ENCODE assay signal across 8 mouse cellular contexts in the genomic region with DNA sequence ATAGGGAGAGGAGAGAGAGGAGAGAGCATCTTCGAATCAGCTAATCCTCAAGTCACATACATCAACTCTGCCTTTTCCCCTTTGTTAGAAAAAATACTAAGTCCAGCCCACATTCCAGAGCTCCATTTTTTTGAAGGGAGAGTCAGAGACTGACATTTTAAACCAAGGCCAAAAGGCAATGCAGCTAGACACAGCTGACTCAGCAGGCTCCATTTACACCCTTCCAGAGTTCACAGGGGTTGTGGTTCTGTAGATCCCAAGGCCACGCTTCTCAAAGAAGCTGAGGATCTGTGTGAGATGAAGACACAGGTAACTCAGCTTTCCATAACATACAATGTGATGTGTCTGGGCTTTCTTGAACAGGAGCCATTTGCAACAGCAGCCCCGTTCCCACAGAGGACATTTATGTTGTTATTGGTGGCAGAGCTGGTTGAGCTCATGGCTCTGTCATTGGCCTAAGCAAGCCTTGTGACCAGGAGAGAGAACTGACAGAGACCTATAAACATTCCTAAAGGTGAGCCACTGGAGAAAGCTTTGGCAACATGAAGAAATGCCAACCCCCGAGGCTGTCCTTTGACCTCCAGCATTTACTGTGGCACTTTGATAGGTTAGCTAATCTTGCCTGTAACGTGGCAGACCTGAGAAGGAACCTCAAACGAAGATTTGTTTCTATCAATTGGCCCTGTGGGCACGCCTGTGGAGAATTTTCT. TPM values are rescaled to one million over a fixed set of nuclear protein-coding genes. Genes with fewer than 3 reads are reported as not detected.
DNase-seq lines count a peak whose midpoint lies in the region; ATAC-seq and TF ChIP-seq lines count a peak whose summit lies in the region.

No protein-coding gene starts in this region.

- peak overlapping the region; percentile 54 for H3K4me2 ChIP-seq in lung, postnatal 0 days (replicated peaks; ENCODE audit: low read depth, low read length)

- H3K27ac ChIP-seq in lung, postnatal 0 days (ENCODE audit: low read length): peak overlapping the region; percentile 87

- TF ChIP-seq POLR2A in lung, adult 2 months (IDR thresholded peaks at IDR 0.05; ENCODE audit: borderline replicate concordance, extremely low read depth, low read depth, low read length): no peak

- no peaks in the 10 kb centered on the region for H3K27me3 ChIP-seq in lung, postnatal 0 days (replicated peaks; ENCODE audit: insufficient read depth, low read length)

- H3K36me3 ChIP-seq in lung, postnatal 0 days (ENCODE audit: insufficient read depth, low read length): no peaks in the 10 kb centered on the region

- peak overlapping the region; percentile 47 for H3K4me3 ChIP-seq in lung, adult 2 months (replicated peaks; ENCODE audit: extremely low read depth, low read depth, low read length)
- peak overlapping the region; percentile 52 for H3K4me3 ChIP-seq in lung, postnatal 0 days (ENCODE audit: low read depth, low read length)

- H3K9me3 ChIP-seq in lung, postnatal 0 days (ENCODE audit: low read length): no peaks in the 10 kb centered on the region

- TF ChIP-seq EP300 in lung, postnatal 0 days (IDR thresholded peaks at IDR 0.05): no peak

- WGBS in lung, adult 2 months: 66% methylated on average over 7 of the region's 7 CpGs
- WGBS in lung, postnatal 0 days: 63% methylated on average over 7 of the region's 7 CpGs

- H3K9ac ChIP-seq in lung, postnatal 0 days (replicated peaks; ENCODE audit: low read depth): peak overlapping the region; percentile 51

- peaks cover 5% of the 10 kb centered on the region for H3K4me1 ChIP-seq in lung, adult 2 months (ENCODE audit: control insufficient read depth, insufficient read depth, low read length)
- no peaks in the 10 kb centered on the region for H3K4me1 ChIP-seq in lung, postnatal 0 days (ENCODE audit: insufficient read depth, low read depth, low read length)

- ATAC-seq in lung, postnatal 0 days: peak; percentile 57
- ATAC-seq in granulocyte monocyte progenitor cell, adult 5-6 weeks (replicated peaks; ENCODE audit: poor library complexity, severe bottlenecking): no peak

- peak; percentile 37 for DNase-seq in lung, adult 2 months
- no peak for DNase-seq in lung, adult 18-20 months
- peak; percentile 67 for DNase-seq in fibroblast of lung, adult 2 months (ENCODE audit: low read depth)
- peak; percentile 64 for DNase-seq in kidney, adult 11 months
- no peak for DNase-seq in lung, postnatal 0 days (ENCODE audit: low spot score)
- DNase-seq in right cerebral cortex, postnatal 4 days: no peak
- DNase-seq in cerebellum, postnatal 14 days: no peak

- TF ChIP-seq CTCF in lung, adult 2 months (IDR thresholded peaks at IDR 0.05; ENCODE audit: insufficient read depth, low read length): no peak
- TF ChIP-seq CTCF in lung, postnatal 0 days (IDR thresholded peaks at IDR 0.05): no peak

RNA-seq across cellular contexts. Expression of a gene that starts 17.0 kb away (rescaled TPM):
- 48.7 and 50.6 TPM in 2 replicates for polyA plus RNA-seq in lung, adult 2 months (2012; rRNA removed)
- polyA plus RNA-seq in lung, postnatal 0 days (2015; fragmentation: Nextera tagmentation; extraction: Ambion mirVana): 37.4 and 41.6 TPM in 2 replicates
- total RNA-seq in granulocyte monocyte progenitor cell, adult 5-6 weeks (2014; fragmentation: Nextera tagmentation): 11.1 and 19.4 TPM in 2 replicates
- 12.9 and 16.2 TPM in 2 replicates for total RNA-seq in granulocyte monocyte progenitor cell, adult 5-6 weeks (2017)

RNA-seq across cellular contexts. Expression of a gene that starts 40.2 kb away (rescaled TPM):
- polyA plus RNA-seq in lung, adult 2 months (2012; rRNA removed): 26.2 and 41.4 TPM in 2 replicates
- 56.9 and 57.5 TPM in 2 replicates for polyA plus RNA-seq in lung, postnatal 0 days (2015; fragmentation: Nextera tagmentation; extraction: Ambion mirVana)
- total RNA-seq in granulocyte monocyte progenitor cell, adult 5-6 weeks (2014; fragmentation: Nextera tagmentation): 37.3 and 42.0 TPM in 2 replicates
- total RNA-seq in granulocyte monocyte progenitor cell, adult 5-6 weeks (2017): 38.3 and 43.1 TPM in 2 replicates

Comparison
In these comparisons a context has a peak if more than half of its experiments do, and no peak if none do; other contexts are left out.
1. DNase-seq: peak in lung, adult 2 months (single experiment), fibroblast of lung, adult 2 months (single experiment) and kidney, adult 11 months (single experiment); none in lung, adult 18-20 months (0 of 2), lung, postnatal 0 days (single experiment), right cerebral cortex, postnatal 4 days (single experiment) and cerebellum, postnatal 14 days (0 of 2).